Mouse (Mus musculus): Measurements from ENCODE around the gene Col4a6. TPM values are rescaled to one million over a fixed set of nuclear protein-coding genes. Genes with fewer than 3 reads are reported as not detected.
A peak's percentile ranks its signal among the peaks of the same experiment; 100 is the strongest.

Col4a6 gene
- polyA plus RNA-seq, 1 experiment = not detected

GRCm38 (mm10) chrX:141212802-141213201 lies 261.1 kb downstream of the Col4a6 start:
- H3K4me1 ChIP-seq (ENCODE audit: control insufficient read depth, insufficient read depth, low read length) = no peaks in the 10 kb centered on the region
- H3K4me3 ChIP-seq (replicated peaks; ENCODE audit: control insufficient read depth, low read depth, low read length) = no peak overlapping the region
- no peak for TF ChIP-seq POLR2A (IDR thresholded peaks at IDR 0.05; ENCODE audit: borderline replicate concordance, control insufficient read depth, low read depth, low read length)
- no peak for TF ChIP-seq CTCF (IDR thresholded peaks at IDR 0.05; ENCODE audit: control insufficient read depth, insufficient read depth, low read length)
- H3K27ac ChIP-seq (ENCODE audit: control insufficient read depth, insufficient read depth, low read depth, low read length, poor library complexity) = no peak overlapping the region
- 51% methylated on average over 5 of the region's 5 CpGs for WGBS

- 60% methylated on average over 3 of the region's 3 CpGs for WGBS
- TF ChIP-seq CTCF (IDR thresholded peaks at IDR 0.05; ENCODE audit: control insufficient read depth, insufficient read depth, low read length) (no peak), POLR2A (IDR thresholded peaks at IDR 0.05; ENCODE audit: borderline replicate concordance, control insufficient read depth, low read depth, low read length) (no peak)
Observed at GRCm38 (mm10) chrX:141198993-141199392, 274.9 kb downstream of the Col4a6 start.

GRCm38 (mm10) chrX:141195036-141195435 lies 278.8 kb downstream of the Col4a6 start:
- no peak for TF ChIP-seq POLR2A (IDR thresholded peaks at IDR 0.05; ENCODE audit: borderline replicate concordance, control insufficient read depth, low read depth, low read length)
- TF ChIP-seq CTCF (IDR thresholded peaks at IDR 0.05; ENCODE audit: control insufficient read depth, insufficient read depth, low read length) = no peak
- no peak overlapping the region for H3K4me3 ChIP-seq (replicated peaks; ENCODE audit: control insufficient read depth, low read depth, low read length)
- no peak overlapping the region for H3K27ac ChIP-seq (ENCODE audit: control insufficient read depth, insufficient read depth, low read depth, low read length, poor library complexity)
- no peaks in the 10 kb centered on the region for H3K4me1 ChIP-seq (ENCODE audit: control insufficient read depth, insufficient read depth, low read length)

More at GRCm38 (mm10) chrX:141198993-141199392, 274.9 kb downstream of the Col4a6 start:
- Histone ChIP-seq H3K4me3 (replicated peaks; ENCODE audit: control insufficient read depth, low read depth, low read length) (no peak overlapping the region), H3K27ac (ENCODE audit: control insufficient read depth, insufficient read depth, low read depth, low read length, poor library complexity) (no peak overlapping the region), H3K4me1 (ENCODE audit: control insufficient read depth, insufficient read depth, low read length) (no peaks in the 10 kb centered on the region)

GRCm38 (mm10) chrX:141175353-141175752 lies 298.5 kb downstream of the Col4a6 start:
- WGBS = 42% methylated on average over 7 of the region's 7 CpGs
- Histone ChIP-seq H3K4me3 (replicated peaks; ENCODE audit: control insufficient read depth, low read depth, low read length) (no peak overlapping the region), H3K27ac (ENCODE audit: control insufficient read depth, insufficient read depth, low read depth, low read length, poor library complexity) (no peak overlapping the region), H3K4me1 (ENCODE audit: control insufficient read depth, insufficient read depth, low read length) (no peaks in the 10 kb centered on the region)
- TF ChIP-seq POLR2A (IDR thresholded peaks at IDR 0.05; ENCODE audit: borderline replicate concordance, control insufficient read depth, low read depth, low read length) = no peak
- TF ChIP-seq CTCF (IDR thresholded peaks at IDR 0.05; ENCODE audit: control insufficient read depth, insufficient read depth, low read length) = no peak

- TF ChIP-seq CTCF (IDR thresholded peaks at IDR 0.05; ENCODE audit: control insufficient read depth, insufficient read depth, low read length) = no peak
- TF ChIP-seq POLR2A (IDR thresholded peaks at IDR 0.05; ENCODE audit: borderline replicate concordance, control insufficient read depth, low read depth, low read length) = no peak
- WGBS = 46% methylated on average over 4 of the region's 4 CpGs
- Histone ChIP-seq H3K4me1 (ENCODE audit: control insufficient read depth, insufficient read depth, low read length) (no peaks in the 10 kb centered on the region), H3K27ac (ENCODE audit: control insufficient read depth, insufficient read depth, low read depth, low read length, poor library complexity) (no peak overlapping the region), H3K4me3 (replicated peaks; ENCODE audit: control insufficient read depth, low read depth, low read length) (no peak overlapping the region)
Observed at GRCm38 (mm10) chrX:141165067-141165466, 308.8 kb downstream of the Col4a6 start.

GRCm38 (mm10) chrX:141160371-141160770 lies 313.5 kb downstream of the Col4a6 start:
- Histone ChIP-seq H3K4me1 (ENCODE audit: control insufficient read depth, insufficient read depth, low read length) (no peaks in the 10 kb centered on the region), H3K27ac (ENCODE audit: control insufficient read depth, insufficient read depth, low read depth, low read length, poor library complexity) (no peak overlapping the region), H3K4me3 (replicated peaks; ENCODE audit: control insufficient read depth, low read depth, low read length) (no peak overlapping the region)
- 79% methylated on average over 3 of the region's 3 CpGs for WGBS
- no peak for TF ChIP-seq CTCF (IDR thresholded peaks at IDR 0.05; ENCODE audit: control insufficient read depth, insufficient read depth, low read length)
- TF ChIP-seq POLR2A (IDR thresholded peaks at IDR 0.05; ENCODE audit: borderline replicate concordance, control insufficient read depth, low read depth, low read length) = no peak

GRCm38 (mm10) chrX:141158160-141158559 lies 315.7 kb downstream of the Col4a6 start:
- H3K4me1 ChIP-seq (ENCODE audit: control insufficient read depth, insufficient read depth, low read length) = no peaks in the 10 kb centered on the region
- H3K27ac ChIP-seq (ENCODE audit: control insufficient read depth, insufficient read depth, low read depth, low read length, poor library complexity) = no peak overlapping the region
- WGBS = 59% methylated on average over 4 of the region's 4 CpGs
- no peak for TF ChIP-seq POLR2A (IDR thresholded peaks at IDR 0.05; ENCODE audit: borderline replicate concordance, control insufficient read depth, low read depth, low read length)
- H3K4me3 ChIP-seq (replicated peaks; ENCODE audit: control insufficient read depth, low read depth, low read length) = no peak overlapping the region

- no peak for TF ChIP-seq CTCF (IDR thresholded peaks at IDR 0.05; ENCODE audit: control insufficient read depth, insufficient read depth, low read length)
- H3K4me1 ChIP-seq (ENCODE audit: control insufficient read depth, insufficient read depth, low read length) = no peaks in the 10 kb centered on the region
- WGBS = 58% methylated on average over 4 of the region's 4 CpGs
- no peak overlapping the region for H3K4me3 ChIP-seq (replicated peaks; ENCODE audit: control insufficient read depth, low read depth, low read length)
- no peak overlapping the region for H3K27ac ChIP-seq (ENCODE audit: control insufficient read depth, insufficient read depth, low read depth, low read length, poor library complexity)
Observed at GRCm38 (mm10) chrX:141157626-141158025, 316.2 kb downstream of the Col4a6 start.

- Histone ChIP-seq H3K4me3 (replicated peaks; ENCODE audit: control insufficient read depth, low read depth, low read length) (no peak overlapping the region), H3K4me1 (ENCODE audit: control insufficient read depth, insufficient read depth, low read length) (no peaks in the 10 kb centered on the region), H3K27ac (ENCODE audit: control insufficient read depth, insufficient read depth, low read depth, low read length, poor library complexity) (no peak overlapping the region)
- TF ChIP-seq CTCF (IDR thresholded peaks at IDR 0.05; ENCODE audit: control insufficient read depth, insufficient read depth, low read length) = 0 out of 2 replicates have a peak, but pooled peaks have one; percentile 18
- no peak for TF ChIP-seq POLR2A (IDR thresholded peaks at IDR 0.05; ENCODE audit: borderline replicate concordance, control insufficient read depth, low read depth, low read length)
- 7% methylated on average over 2 of the region's 2 CpGs for WGBS
Observed at GRCm38 (mm10) chrX:141156696-141157095, 317.2 kb downstream of the Col4a6 start.

Measured in bone marrow, adult 2 months (tissue).